Mouse (Mus musculus): Measurements from ENCODE around the gene Akap8l.

DNA sequence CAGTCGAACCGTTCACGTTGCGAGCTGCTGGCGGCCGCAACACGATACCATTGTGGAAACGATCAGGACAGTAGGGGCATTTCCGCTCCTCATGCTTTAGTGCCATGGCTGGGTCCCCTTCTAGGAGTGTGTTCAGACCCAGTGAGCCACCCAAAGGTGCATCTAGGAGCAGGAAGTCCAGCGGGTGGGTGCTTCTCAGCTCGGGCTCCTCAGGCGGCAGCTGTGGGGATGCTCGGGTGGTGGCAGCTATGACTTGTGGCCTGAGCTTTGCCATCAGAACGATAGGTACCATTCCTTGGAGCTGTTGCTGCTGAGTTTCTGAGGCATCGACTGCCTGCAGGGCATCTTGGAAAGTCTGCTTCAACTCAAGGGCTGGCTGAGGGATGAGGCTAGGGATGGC lies 26.1 kb upstream of the Akap8l start:
- no peak for TF ChIP-seq CTCF (IDR thresholded peaks at IDR 0.05; ENCODE audit: borderline replicate concordance, extremely low read depth, insufficient read depth, insufficient read length)
- no peak for TF ChIP-seq POLR2A (IDR thresholded peaks at IDR 0.05; ENCODE audit: borderline replicate concordance, extremely low read depth, insufficient read depth, insufficient read length, poor library complexity, severe bottlenecking)
